Mouse (Mus musculus): ENCODE results near the gene Sfxn5.

The Sfxn5 gene

GRCm38 (mm10) chr6:85230762-85231161 is 102.5 kb downstream of the Sfxn5 start:
- DNase-seq, result no peak

DNA sequence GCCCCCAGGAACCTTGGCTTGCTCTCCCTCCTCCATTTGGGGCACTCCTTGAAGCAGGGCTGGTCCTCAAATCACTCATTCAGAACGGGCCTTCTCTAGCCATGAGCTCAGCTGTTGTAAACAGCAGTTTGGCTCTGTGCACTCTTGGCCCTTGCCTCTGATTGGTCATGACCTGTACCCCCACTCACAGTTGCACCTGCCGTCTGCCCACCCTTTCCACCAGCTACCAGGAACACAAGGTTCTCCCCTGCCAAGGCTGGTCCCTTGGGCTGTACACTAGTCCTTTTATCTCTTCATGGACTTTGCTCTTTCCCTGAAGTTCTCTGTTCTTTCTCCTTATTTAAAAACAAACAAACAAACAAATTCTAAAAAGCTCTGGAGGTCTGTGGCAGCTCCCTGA is 105.7 kb downstream of the Sfxn5 start:
- no peak for DNase-seq

- no peak for DNase-seq
These were observed 106.7 kb downstream of the Sfxn5 start for GRCm38 (mm10) chr6:85226570-85226969.

DNA sequence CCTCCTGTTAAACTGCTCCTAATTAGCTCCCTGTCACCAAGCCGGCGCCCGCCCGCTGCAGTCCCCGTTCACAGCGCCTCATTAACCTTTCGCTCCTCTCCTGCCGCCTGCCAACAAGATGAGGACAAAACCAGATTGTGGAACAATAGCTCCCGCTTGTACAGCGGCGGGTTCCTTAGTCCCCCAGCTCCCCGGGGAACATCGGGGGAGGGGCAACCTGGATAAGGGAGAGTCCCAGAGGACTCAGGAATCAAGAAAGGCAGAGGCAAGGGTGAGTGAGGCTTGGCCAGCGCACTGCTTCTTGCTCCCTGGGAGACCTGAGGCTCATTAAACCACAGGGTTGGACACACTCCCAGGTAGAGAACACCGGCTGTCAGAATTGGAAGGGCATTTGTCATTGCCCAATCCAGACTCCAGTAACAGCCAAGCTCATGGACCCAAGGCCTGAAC is 108.8 kb downstream of the Sfxn5 start:
- DNase-seq, result no peak

- DNase-seq, result no peak
These were observed 109.6 kb downstream of the Sfxn5 start for GRCm38 (mm10) chr6:85223498-85224150.

GRCm38 (mm10) chr6:85222551-85222950 is 110.7 kb downstream of the Sfxn5 start:
- DNase-seq, result no peak

GRCm38 (mm10) chr6:85220917-85221316 is 112.3 kb downstream of the Sfxn5 start:
- no peak for DNase-seq

DNA sequence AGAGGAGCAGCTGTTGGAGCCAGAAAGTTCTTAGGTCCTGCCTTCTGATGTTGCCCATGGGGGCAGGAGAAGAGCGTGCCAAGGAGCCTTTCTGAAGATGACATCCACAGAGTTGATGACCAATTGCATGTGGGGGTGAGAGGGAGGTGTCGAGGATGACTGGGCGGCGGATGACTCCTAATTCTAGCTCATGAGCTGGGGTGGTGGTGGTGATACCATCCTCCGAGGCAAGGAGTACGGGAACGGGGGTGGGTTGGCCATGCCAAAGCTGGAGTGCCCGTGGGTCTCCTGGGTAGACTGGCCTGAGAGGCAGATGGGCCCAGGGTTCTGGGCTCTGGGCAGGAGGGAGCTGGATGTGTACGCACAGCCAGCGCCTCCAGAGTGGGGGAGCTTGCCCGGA is 113.5 kb downstream of the Sfxn5 start:
- DNase-seq, result no peak

GRCm38 (mm10) chr6:85218684-85219445 is 114.4 kb downstream of the Sfxn5 start:
- no peak for DNase-seq

DNA sequence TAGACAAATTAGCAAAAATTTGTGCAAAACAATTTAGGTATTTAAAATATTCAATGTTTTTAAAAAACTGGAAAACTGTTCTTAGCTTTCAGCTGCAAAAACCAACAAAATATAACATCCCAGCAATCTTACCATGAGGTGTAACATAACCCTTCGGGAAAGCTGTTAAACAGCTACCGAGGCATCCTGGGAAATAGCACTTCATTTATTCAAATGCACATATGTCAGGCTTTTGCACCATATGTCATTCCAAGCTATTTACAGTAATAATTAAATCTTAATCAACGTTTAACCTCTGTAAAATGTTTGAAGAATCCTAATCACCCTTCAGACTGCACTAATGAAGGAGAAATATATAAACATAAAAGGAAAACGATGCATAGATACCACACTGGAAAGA is 115.0 kb downstream of the Sfxn5 start:
- no peak for DNase-seq

- no peak for DNase-seq
These were observed 122.5 kb downstream of the Sfxn5 start for GRCm38 (mm10) chr6:85210686-85211085.

DNA sequence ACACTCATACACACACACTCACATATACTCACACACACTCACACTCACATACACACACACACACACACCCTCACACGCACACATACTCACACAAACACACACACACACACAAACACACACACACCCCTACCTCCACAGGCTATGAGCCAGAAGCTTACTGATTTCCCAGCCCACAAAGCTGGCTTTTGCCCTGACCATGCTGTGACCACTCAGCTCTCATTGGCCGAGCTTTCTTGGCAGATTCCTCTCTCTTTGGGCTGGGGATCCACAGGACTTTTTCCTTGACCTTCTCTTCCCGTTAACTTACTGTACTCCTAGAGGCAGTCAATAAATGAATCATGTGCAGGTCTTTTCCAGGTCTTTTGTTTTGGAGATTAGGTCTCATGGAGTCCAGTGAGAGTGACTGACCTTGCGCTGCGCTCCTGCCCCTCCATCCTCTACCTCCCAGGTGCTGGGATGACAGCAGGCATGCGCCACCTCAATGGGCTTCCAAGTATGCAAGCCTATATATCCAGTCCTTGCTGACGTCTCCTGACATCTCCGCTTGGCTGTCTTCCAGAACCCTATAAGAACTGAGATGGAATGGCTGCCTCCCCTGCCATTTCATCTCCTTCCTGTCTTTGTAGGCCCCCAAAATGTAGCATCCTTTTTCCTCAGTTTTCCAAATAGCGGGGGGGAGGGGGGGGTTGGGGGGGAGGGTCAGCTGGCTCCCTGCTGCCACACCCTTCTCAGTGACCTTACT is 123.8 kb downstream of the Sfxn5 start:
- DNase-seq, result no peak

DNA sequence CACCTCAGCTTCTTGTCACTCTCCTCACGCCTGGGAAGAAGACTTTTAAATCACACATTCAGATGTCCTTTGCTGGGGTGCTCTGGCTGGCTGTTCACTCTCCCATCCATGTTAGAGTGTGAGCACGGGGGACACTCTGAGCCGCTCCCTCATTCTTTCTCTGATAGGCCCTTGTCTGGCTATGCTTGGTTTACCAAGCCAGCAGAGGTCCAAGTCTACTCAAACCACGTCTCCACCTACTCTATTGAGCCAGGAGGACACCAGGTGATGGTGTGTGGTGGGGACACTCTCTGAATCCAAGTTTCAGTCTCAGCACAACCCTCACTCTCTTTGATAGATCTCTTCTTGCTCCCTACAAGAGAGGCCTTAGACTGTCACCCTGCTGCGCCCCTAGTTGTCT is 125.9 kb downstream of the Sfxn5 start:
- DNase-seq, result no peak

DNA sequence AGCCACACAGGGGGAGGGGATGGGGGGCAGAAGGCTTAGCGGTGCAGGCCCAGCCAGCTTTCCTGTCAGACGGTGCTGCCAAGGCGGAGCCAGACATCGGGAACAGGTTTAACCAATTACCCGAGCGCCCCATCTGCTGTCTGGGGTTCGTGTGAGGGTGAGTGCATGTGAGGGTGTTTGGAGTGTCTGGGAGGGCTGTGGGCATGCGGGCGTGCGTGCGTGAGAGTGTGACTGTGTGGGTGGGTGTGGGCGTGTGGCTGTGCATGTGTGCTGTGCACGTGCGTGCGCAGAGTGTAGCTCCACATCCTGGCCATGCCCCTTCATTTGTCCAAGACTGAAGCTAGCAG is 126.3 kb downstream of the Sfxn5 start:
- no peak for DNase-seq

GRCm38 (mm10) chr6:85206182-85206938 is 126.9 kb downstream of the Sfxn5 start:
- DNase-seq, result no peak

- DNase-seq, result no peak
These were observed 135.3 kb downstream of the Sfxn5 start for GRCm38 (mm10) chr6:85197951-85198350.

- peak; percentile 24 to 45 for DNase-seq
These were observed 139.6 kb downstream of the Sfxn5 start for GRCm38 (mm10) chr6:85193381-85194318.

- no peak for DNase-seq
These were observed 141.3 kb downstream of the Sfxn5 start for GRCm38 (mm10) chr6:85191751-85192440.

- no peak for DNase-seq
These were observed 142.6 kb downstream of the Sfxn5 start for GRCm38 (mm10) chr6:85190671-85191070.

- DNase-seq, result no peak
These were observed 143.2 kb downstream of the Sfxn5 start for GRCm38 (mm10) chr6:85189911-85190591.

- no peak for DNase-seq
These were observed 143.9 kb downstream of the Sfxn5 start for GRCm38 (mm10) chr6:85189361-85189760.

Measured in thymus, adult 18-20 months (tissue).